Mouse (Mus musculus) kidney, postnatal 36 days (tissue): ENCODE results near the gene Cd3e.
A peak's percentile ranks its signal among the peaks of the same experiment; 100 is the strongest.
"Not testable (repeated sequence)": the region's sequence is repeated elsewhere in the genome, so short reads cannot be mapped to it uniquely, and the experiment has no call there.

ENCODE experiments used
- DNase-seq, 2 experiments: peaks; one replicate each; pipeline ENCODE4 v3.0.0; 2021 to 2022; ENCODE audit warnings: mixed read lengths in 2 of 2

The Cd3e gene

DNA sequence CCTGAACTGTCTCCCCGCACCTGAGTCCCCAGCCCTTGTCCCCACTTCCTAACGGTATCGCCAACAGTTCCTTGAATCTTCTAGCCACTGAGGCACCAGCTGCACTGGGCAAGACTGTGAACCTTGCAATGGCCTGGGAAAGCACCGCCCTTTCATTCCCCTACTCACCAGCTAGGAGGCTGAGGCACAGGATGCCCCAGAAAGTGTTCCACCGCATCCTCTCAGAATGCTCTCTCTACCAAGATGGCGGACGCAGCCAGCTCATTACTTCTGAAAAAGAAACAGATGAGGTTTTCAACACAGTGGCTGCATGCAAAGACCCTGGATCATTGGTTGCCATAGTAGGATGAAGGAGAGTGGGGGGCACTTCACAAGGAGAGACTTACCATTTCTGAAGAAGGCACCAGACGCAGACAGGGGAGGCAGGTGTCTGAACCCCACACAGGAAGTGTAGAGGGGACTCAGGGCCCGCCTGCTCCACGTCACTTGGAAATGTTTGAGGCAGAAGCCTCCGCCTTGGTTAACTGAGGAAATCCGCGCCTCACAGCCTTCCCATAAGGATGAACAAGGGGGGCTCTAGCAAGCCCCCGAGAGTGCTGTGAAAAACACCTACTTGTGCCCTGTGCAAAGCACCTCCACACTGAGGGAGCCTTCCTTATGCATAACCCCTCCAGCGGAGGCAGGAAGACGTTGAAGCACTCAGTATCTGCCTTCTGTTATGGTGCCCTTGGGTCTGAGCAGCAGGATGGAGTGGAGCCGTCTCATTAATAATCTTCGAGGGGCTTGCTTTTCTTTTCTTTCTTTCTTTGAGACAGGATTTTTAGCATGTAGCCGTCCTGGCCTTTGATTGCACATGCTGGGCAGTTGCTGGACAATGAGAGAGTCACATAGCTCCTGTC is at the start of gene Cd3e:
Cd3e (minus strand) TSS at position 448 of the 899 bp plus-strand sequence.
- no peak for DNase-seq

DNA sequence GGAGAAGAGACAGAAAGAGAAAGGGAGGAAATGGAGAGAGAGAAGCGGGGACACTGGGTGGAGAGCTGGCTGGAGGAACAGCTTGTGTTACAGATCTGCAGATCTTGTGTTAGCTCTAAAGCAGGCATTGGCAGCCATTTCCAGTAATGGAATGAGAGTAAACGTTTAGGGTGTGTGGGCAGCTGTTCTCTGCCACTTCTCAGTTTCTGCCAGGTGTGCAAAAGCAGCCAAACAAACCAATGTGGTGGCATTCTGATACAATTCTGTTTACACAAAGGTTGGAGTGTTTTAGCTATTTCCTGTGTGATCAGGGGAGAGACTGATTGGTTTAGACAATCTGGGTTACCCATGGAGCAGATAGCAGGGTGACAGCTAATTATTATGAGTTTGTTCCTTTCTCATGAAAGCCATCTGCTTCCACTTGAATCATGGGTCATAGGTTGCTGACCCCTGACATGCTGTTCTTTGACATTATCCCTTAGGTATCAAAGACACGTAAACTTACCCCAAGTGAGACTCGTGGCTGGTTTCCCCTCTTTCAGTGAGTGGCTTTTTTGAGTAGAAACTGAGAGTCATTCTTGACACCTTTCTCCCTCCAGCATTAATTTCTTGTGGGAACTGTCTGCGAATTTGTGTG is 49.0 kb upstream of the Cd3e start:
- no peak for DNase-seq

DNA sequence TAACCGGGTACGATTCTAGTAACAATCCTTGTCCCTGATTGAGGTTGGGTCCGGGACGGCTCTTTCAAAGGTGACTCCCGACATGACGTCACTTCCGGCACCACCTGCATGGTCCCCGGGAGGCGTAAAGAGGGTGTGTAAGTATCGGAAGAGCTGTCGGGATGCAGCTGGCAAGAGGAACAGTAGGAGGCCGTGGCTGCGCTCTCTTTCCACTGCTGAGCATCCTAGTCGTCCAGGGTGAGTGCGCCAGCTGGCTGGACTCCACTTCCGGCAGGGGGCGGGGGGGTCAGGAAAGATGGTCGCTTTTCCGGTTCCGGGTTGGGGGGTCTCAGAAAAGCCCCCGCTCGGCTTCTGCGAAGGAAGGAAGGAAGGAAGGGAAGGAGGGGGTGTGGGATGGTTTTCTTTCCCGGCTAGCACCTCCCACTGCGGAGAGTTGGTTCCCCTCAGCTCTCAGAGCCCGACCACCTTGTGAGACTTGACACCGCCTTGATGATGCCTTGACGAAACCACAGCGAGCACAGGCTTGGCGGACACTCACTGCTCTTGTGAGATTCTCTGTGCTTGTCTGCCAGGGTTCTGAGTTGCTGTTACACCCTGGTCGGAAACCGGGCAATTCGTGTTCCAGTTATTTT is 45.8 kb upstream of the Cd3e start, which contains the start of gene Mpzl3:
Mpzl3 (plus strand) TSS at position 105 of the 632 bp plus-strand sequence.
- peak; percentile 84 to 91 for DNase-seq

DNA sequence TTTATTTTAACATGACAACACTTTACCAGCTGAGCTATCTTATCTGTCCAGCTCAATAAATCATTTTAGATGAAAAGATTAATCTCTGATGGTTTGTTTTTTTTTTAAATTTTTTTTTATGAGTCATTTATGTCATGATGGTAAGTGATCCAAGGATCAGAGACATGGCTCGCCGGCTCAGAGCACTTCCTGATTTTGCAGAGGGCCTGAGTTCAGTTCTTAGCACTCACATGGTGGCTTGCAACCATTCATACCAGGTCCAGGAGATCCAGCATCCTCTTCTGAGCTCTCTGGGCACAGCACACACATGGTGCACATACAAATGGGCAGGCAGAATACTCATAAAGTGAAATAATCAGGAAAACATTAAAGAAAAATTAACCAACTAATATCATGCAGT is 40.9 kb upstream of the Cd3e start:
- no peak for DNase-seq

DNA sequence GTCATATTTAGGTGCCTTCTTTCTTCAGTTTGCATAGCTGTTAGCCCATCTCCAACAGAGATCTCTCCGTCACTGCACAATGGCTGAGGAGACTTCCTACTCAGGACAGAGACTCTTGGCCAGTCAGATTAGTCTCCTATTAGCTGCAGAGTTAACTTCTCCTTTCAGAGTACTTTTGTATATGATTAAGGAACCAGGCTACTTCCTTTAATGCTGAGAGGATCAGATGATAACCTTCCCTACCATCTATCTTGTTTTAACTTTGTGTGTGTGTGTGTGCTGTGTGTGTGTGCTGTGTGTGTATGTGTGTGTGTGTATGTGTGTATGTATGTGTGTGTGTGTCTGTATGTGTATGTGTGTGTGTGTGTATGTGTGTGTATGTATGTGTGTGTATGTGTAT is 40.3 kb upstream of the Cd3e start:
- DNase-seq, result no peak

DNA sequence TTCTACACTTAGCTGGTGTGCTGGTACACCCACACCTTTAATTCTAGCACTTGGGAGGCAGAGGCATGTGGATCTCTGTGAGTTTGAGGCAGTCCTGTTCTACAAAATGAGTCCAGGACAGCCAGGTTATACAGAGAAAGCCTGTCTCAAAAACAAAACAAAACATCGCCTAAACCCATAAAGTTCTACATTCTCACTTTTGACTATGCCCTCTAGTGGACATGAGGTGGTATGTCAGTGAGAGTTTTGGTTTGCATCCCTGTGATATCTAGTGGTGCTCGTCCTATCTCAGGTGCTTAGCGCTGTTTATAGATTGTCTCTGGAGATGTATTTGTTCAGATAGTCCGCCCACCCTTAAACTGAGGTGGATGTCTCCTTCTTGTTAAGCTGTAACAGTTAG is 39.1 kb upstream of the Cd3e start:
- DNase-seq, result peak; percentile 19 to 25

DNA sequence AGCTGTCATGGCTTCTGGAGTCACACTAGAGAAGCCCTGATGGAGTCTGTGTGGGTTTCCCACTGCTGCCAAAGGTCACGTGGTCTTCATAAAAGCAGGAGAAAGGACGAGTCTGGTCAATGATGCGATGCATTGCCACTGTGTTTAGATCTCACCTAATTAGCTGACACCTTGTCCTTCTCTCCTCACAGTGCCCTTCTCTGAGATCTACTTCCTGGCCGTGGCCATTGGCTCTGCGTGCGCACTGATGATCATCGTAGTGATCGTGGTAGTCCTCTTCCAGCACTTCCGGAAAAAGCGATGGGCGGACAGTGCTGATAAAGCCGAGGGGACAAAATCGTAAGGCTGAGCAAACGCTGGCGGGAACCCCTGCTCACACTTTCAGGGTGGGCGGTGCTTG is 37.5 kb upstream of the Cd3e start:
- DNase-seq, result no peak

DNA sequence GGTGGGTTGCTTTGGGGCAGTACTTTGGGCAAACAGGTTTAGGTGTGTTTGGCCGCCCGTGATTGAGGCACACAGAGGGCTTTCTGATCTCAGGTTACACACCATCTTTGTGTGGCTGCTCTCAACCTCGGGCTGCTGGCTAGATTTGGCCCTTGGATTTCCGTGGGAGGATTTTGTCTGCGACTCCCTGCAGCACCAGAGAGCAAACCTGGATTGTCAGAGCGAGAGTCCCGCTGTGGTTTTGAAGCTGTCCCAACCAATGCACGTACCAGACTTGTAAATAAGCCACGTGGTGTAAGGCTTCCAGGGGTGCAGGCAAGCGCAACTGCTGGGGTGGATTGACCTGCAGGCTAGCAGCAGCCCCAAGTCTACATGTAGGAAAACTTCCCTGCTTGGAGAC is 33.5 kb upstream of the Cd3e start:
- peak; percentile 63 to 72 for DNase-seq

DNA sequence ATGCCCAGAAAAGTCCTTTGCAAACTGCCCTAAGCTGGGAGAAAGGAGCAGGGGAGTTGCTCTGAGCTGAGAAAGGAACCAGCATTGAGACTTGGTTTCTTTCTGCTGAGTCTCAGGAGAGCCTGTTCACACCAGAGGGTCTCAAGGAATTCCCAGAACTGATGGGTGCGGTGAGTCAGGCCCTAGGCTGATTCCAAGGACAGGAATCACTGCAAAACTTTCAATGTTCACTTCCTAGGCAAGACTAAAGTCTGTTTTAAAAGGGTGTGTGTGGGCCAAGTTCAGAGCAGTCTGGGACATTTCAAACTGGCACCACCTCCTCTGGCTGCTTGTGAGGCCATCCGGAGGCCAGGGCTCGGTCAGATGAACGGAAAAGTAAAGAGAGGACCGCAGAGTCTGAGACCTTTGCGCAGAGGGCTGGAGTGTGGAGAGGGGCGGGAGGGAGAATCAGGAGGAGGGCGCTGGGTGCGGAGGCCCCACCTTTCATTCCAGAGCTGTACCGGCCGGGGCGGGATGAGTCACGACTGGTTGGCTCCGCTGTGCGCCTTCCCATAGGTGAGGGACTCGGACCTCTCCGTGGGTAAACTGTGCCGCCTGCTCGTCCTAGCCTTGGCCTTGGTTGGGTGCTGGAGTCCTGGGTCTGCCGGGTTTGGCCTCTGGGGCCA is 32.8 kb upstream of the Cd3e start:
- peak; percentile 86 to 91 for DNase-seq

DNA sequence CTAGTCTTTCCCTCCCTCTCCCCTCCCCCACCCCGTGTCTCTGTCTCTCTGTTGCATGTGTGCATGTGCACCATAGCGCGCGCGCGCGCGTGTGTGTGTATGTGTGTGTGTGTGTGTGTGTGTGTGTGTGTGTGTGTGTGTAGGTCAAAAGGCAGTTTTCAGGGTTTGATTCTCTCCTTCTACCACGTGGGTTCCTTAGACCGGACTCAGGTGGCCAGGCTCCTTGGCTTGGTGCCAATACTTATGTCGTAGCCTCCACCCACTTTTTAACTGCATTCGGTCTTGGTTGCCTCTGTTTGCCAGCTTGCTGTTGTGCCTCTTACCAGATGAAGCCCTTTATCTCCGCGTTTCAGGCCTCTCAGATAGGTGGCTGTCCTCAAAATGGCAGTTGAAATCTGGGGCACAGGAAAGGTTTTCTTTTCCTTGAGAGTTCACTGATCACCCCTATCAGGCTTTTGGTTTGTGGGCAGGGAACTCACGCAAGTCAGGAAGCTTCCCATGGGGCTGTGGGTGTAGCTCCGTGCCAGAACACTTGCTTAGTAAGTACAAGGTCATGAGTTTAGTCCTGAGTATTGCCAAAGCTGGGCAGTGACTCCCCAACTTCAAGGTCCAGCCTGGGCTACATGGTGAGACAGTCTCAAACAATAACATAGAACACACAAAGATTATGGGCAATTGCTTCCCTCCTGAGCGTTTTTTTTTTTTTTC is 31.9 kb upstream of the Cd3e start:
- peak; percentile 62 to 72 for DNase-seq

DNA sequence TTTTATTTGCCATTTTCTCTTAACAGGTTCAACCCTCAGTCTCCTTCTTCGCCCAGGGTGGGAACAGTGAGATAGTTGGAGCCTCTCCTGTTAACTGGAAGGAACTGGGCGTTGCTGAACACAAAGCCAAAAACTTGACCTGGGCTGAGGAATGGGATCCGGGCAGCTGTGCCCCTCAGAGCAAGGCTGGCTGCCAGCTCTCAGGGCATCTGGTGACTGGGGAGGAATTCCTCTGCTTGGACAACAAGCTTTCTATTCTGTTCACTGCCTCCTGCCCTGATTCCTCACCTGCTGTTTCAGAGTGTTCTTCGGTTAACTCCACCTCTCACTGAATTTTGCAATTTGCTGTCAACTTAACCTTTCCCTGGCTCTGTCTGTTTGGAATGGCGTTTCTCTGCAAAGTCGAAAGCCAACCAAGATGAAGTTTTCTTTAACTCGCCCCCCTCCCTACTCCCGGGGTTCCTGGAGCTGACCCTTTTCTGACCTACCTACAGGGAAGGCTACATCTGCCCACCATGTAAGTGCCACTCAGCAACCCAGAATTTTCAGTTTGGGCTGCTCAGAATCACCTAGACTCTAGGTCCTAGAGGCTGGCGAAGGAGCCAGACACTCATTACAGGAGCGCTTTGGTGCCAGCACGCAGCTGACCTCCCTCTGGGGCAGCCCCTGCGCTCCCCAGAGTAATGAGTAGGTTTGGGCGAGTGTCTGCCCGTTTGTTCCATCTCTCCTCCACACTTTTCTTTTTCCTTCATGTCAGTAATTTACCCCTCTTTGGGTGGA is 30.8 kb upstream of the Cd3e start:
- peak; percentile 49 to 50 for DNase-seq

DNA sequence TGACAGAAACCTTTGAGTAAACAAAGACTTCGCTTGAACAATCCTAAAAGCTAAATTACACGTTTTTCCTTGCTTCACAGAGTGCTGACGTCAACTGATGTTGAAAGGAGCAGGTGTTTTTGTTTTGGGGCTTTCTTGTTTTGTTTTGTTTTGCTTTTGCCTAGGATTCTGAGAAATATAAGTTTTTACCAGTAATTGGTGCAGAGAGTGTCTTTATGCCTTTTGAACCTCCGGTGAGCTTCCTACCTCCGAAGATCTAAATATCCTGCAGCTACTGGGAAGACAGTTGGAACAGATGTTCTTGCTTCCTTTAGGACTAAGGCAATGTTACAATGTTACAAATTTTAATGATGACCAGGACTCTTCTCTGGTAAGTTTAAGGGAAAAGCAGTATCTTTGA is 30.1 kb upstream of the Cd3e start, which contains the start of gene Mpzl2:
Mpzl2 (plus strand) TSS at position 301 of the 400 bp plus-strand sequence.
- DNase-seq, result no peak

DNA sequence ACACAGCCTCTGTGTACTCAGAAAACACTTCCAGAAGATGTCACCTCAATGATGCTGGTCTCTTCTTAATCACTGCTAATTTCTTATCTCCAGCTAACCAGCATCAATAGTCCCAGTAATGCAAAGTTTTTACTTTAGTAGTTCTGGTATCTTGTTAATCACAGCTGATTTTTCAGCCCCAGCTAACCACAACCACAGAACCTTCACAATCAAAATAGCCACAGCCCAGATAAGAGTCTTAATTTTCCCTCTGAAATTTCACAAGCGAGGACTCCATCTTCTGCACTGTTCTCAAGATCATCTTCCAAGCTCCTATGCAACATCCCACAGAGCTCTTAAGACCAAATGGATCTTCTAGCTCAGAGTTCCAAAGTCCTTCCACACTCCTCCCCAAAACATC is 28.4 kb upstream of the Cd3e start:
- not testable (repeated sequence) for DNase-seq

DNA sequence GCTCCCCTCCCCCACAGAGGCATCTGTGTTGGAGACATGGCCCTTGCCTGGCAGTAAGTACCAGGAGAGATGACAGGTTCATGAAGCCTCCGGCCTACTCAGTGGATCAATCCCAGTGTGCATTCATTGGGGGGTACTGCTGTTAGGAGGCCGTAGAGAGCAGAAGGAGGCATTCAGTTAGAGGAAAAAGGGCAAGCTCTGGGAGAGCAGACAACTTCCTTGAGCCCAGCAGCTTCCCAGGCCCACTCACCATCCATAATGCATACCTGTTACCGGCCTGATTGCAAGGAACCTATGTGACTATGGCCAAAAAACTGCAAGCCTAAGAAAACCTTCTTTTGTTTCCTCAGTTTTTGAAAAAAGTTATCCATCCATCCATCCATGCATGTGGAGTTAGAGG is 25.1 kb upstream of the Cd3e start:
- DNase-seq, result no peak

DNA sequence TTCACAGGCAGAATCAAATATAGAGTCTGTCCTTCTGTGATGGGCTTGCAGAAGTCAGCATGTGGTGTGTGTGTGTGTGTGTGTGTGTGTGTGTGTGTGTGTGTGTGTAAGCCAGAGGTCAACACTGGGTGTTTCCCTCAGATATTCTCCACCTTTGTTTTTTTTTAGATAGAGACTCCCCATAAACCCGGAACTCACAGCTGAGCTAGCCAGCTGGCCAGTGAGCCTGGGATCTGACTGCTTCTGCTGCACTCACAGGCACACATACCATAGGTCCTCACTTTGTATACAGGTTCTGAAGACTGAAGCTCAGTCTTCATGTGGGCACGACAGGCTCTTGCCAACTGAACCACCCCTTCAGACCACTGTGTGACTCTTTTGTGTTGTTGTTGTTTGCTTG is 22.8 kb upstream of the Cd3e start:
- no peak for DNase-seq

DNA sequence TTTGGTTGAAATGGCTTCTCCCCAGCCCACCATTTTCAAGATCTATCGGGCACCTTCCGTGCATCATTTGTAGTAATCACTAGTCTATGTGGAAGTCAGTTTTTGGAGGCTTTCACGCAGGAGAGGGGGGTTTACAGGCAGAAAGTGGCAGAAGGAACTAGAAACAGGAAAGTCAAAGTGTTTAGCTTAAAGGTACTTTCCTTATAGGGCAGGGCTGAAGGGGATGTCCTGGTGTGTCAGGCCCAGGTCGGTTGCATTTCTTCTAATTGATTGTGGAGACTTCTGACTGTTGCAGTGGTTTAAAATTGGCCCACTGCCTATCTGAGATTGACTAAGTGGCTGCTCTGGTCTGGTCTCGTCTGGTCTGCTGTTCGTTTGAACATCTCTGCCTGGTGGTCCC is 20.9 kb upstream of the Cd3e start:
- no peak for DNase-seq

DNA sequence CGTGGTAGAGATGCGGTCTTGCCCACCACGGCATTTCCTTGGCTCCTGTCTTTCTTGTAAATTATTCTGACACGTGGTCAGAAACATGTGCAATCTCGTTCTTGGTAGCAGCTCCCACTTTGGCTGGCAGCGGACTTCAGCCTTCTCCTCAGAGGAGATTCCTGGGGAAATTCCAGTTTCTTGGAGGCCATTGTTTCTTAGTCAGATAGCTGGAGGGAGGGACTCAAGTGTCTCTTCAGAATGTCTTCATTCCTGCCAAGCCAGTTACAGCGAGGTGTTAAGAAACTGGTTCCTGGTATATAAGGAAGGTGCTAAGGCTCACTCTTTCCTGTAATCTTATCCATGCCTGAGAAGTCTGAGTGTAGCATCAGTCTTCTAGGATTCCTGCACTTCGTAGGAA is 17.9 kb upstream of the Cd3e start:
- no peak for DNase-seq

DNA sequence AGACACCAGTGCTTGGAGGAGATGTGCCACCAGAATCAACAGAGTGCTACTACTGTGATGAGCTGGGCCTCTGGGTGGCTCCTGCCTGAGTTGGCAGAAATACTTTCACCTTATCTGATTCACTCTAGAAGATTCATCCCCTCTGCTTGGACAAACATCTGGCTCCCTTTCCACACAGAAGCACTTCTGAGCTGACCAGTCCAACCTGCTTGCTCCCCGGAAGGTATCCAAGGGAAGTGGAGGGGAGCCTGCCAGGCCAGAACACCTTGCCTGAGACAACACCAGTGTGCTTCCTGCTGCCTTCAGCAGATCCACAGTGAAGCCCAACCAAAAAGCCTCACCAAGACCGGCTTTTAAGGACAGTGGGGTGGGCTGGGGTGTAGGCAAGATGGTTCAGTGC is 14.8 kb upstream of the Cd3e start:
- DNase-seq, result no peak

DNA sequence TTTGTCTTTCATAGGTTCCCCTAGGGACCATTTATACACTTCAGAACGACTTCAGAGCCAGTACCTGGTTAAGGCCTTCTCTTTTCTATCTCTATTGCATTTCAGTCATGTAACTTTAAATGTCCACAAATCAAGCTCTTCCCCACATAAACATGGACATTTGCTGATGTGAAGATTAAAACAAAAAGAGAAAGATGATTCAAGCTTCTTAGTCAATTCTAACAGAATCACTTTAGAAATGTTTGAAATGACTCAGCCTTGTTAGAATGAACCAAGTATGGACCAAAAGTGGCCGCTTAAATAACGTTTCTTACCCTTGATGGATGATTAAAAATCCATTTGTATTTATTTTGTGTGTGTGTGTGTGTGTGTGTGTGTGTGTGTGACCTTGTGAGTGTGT is 14.2 kb upstream of the Cd3e start:
- DNase-seq, result no peak

DNA sequence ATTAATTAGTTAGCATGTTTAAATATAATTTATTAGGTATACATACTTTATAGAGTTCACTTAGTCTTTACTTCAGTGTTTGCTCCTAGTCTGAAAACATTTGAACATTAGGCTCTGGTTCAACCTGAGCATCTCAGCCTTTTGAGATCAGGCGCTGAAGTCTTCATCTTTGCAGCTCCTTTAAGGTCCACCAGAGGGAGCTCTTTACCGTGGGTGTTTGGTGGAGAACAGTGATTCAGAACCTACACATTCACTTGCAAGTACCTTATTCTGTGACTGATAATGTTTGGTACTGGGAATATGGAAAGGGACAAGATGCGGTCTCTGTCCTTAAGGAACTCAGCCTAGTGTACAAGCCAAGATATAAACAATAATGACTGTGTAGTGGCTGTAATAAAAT is 13.4 kb upstream of the Cd3e start:
- DNase-seq, result peak; percentile 53 to 77

DNA sequence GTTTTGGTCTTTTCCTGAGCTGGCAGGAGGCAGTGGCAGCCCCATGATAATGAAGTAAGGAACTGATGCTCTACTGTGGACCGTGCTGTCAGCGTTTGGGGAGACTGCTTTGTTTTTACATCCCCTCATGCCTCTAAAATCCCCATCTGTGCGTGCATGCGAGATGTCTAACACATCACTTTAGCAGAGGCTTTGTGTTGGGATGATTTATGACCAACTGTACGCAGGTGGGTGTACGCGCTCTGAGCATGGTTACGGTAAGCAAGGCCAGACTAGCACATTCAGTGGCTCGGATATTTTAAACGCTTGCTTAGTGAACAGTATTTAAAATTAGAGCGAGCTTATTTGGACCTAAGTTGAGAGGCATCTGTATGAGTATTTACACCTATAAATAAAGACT is 8.6 kb upstream of the Cd3e start:
- no peak for DNase-seq

DNA sequence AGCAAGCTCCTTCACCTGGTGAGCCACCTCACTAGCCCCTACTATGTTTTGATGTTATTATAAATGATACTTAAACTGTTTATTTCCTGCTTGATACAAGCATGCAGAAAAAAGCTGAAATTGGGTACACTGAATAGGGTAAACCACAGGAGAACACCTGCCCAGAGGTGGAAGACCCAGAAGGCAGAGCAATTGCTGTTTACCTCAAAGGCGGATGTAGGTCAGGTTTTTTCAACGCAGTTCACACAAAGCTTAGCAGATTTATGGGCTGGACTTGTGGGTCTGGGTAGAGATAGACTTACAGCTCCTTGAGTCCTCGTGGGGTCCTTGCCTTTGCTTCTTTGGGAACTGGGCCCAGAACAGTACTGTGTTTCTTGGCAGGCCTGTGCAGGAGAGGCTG is 6.4 kb upstream of the Cd3e start:
- DNase-seq, result no peak
